Mouse (Mus musculus): ENCODE results near the gene Dnaic1. TPM values are rescaled to one million over a fixed set of nuclear protein-coding genes. Genes with fewer than 3 reads are reported as not detected.

Dnaic1 gene
- polyA plus RNA-seq, 1 experiment: 7.3 TPM

GRCm38 (mm10) chr4:41638186-41638731 is 68.7 kb downstream of the Dnaic1 start:
- H3K36me3 ChIP-seq (ENCODE audit: control insufficient read depth, insufficient read depth, low read length, poor library complexity, severe bottlenecking): no peaks in the 10 kb centered on the region
- H3K4me1 ChIP-seq (ENCODE audit: control insufficient read depth, insufficient read depth, low read length): peaks cover 5% of the 10 kb centered on the region
- H3K27ac ChIP-seq (ENCODE audit: insufficient read depth, low read length): no peak overlapping the region
- no peak overlapping the region for H3K4me3 ChIP-seq (ENCODE audit: low read depth, low read length)
- TF ChIP-seq EP300 (IDR thresholded peaks at IDR 0.05; ENCODE audit: insufficient read depth, low read depth, low read length): no peak
- TF ChIP-seq CTCF (IDR thresholded peaks at IDR 0.05; ENCODE audit: low read depth, low read length): no peak
- TF ChIP-seq POLR2A (IDR thresholded peaks at IDR 0.05; ENCODE audit: insufficient read depth, low read length): no peak
- H3K27me3 ChIP-seq (ENCODE audit: control insufficient read depth, insufficient read depth, low read length, poor library complexity, severe bottlenecking): no peaks in the 10 kb centered on the region
- H3K9ac ChIP-seq (ENCODE audit: low read depth, poor library complexity, severe bottlenecking): no peak overlapping the region
- H3K9me3 ChIP-seq (replicated peaks; ENCODE audit: control insufficient read depth, insufficient read depth, low read length, poor library complexity, severe bottlenecking): no peaks in the 10 kb centered on the region

GRCm38 (mm10) chr4:41638828-41639213 is 69.2 kb downstream of the Dnaic1 start:
- no peaks in the 10 kb centered on the region for H3K9me3 ChIP-seq (replicated peaks; ENCODE audit: control insufficient read depth, insufficient read depth, low read length, poor library complexity, severe bottlenecking)
- no peaks in the 10 kb centered on the region for H3K36me3 ChIP-seq (ENCODE audit: control insufficient read depth, insufficient read depth, low read length, poor library complexity, severe bottlenecking)
- H3K9ac ChIP-seq (ENCODE audit: low read depth, poor library complexity, severe bottlenecking): no peak overlapping the region
- TF ChIP-seq CTCF (IDR thresholded peaks at IDR 0.05; ENCODE audit: low read depth, low read length) (no peak), POLR2A (IDR thresholded peaks at IDR 0.05; ENCODE audit: insufficient read depth, low read length) (no peak), EP300 (IDR thresholded peaks at IDR 0.05; ENCODE audit: insufficient read depth, low read depth, low read length) (no peak)
- no peak overlapping the region for H3K27ac ChIP-seq (ENCODE audit: insufficient read depth, low read length)
- no peak overlapping the region for H3K4me3 ChIP-seq (ENCODE audit: low read depth, low read length)
- H3K27me3 ChIP-seq (ENCODE audit: control insufficient read depth, insufficient read depth, low read length, poor library complexity, severe bottlenecking): no peaks in the 10 kb centered on the region
- peaks cover 5% of the 10 kb centered on the region for H3K4me1 ChIP-seq (ENCODE audit: control insufficient read depth, insufficient read depth, low read length)

GRCm38 (mm10) chr4:41639214-41639841 is 69.8 kb downstream of the Dnaic1 start:
- peaks cover 2% of the 10 kb centered on the region for H3K4me1 ChIP-seq (ENCODE audit: control insufficient read depth, insufficient read depth, low read length)
- H3K36me3 ChIP-seq (ENCODE audit: control insufficient read depth, insufficient read depth, low read length, poor library complexity, severe bottlenecking): no peaks in the 10 kb centered on the region
- H3K27me3 ChIP-seq (ENCODE audit: control insufficient read depth, insufficient read depth, low read length, poor library complexity, severe bottlenecking): no peaks in the 10 kb centered on the region
- TF ChIP-seq EP300 (IDR thresholded peaks at IDR 0.05; ENCODE audit: insufficient read depth, low read depth, low read length) (no peak), CTCF (IDR thresholded peaks at IDR 0.05; ENCODE audit: low read depth, low read length) (no peak), POLR2A (IDR thresholded peaks at IDR 0.05; ENCODE audit: insufficient read depth, low read length) (no peak)
- peak overlapping the region; percentile 69 for H3K4me3 ChIP-seq (ENCODE audit: low read depth, low read length)
- H3K27ac ChIP-seq (ENCODE audit: insufficient read depth, low read length): no peak overlapping the region
- H3K9me3 ChIP-seq (replicated peaks; ENCODE audit: control insufficient read depth, insufficient read depth, low read length, poor library complexity, severe bottlenecking): no peaks in the 10 kb centered on the region
- H3K9ac ChIP-seq (ENCODE audit: low read depth, poor library complexity, severe bottlenecking): peak overlapping the region; percentile 69

DNA sequence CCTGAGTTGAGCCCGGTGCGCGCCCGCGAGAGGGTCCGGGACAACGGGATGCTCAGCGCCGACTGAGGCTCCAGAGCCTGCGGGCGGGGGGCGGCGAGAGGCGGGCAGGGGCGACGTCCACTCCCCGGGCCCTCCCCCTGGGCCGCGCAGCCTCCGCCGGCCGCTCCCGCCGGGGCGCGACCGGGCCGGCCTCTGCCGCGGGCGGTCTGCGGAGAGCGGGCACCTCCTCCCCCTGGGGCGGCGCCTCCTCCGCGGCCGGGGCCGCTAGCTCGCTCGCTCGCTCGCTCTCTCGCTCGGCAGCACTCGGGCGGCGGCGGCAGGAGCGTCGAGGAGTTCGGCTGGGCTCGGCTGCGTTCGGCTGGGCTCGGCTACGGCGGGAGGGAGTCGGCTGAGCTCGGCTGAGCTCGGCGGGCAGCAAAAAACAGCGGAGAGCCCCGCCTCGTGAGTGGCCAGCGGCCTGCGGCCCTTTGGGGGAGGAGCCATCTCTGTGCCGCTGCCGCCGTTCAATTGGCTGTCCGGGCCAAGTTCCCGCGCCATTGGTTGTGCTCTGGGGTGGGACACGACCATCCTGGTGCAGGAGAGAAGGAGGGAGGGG is 70.4 kb downstream of the Dnaic1 start, which contains the start of gene Enho:
Gene Enho (minus strand): TSS at position 412 of the 595 bp plus-strand sequence.
- Histone ChIP-seq H3K27ac (ENCODE audit: insufficient read depth, low read length) (no peak within 1 kb of the TSS), H3K4me1 (ENCODE audit: control insufficient read depth, insufficient read depth, low read length) (peaks cover 2% of the 10 kb centered on the region), H3K4me3 (ENCODE audit: low read depth, low read length) (peak within 1 kb of the TSS; percentile 69), H3K36me3 (ENCODE audit: control insufficient read depth, insufficient read depth, low read length, poor library complexity, severe bottlenecking) (no peaks in the 10 kb centered on the region), H3K9ac (ENCODE audit: low read depth, poor library complexity, severe bottlenecking) (peak within 1 kb of the TSS; percentile 69), H3K27me3 (ENCODE audit: control insufficient read depth, insufficient read depth, low read length, poor library complexity, severe bottlenecking) (no peaks in the 10 kb centered on the region), H3K9me3 (replicated peaks; ENCODE audit: control insufficient read depth, insufficient read depth, low read length, poor library complexity, severe bottlenecking) (no peaks in the 10 kb centered on the region)
- no peak for TF ChIP-seq EP300 (IDR thresholded peaks at IDR 0.05; ENCODE audit: insufficient read depth, low read depth, low read length)
- no peak for TF ChIP-seq CTCF (IDR thresholded peaks at IDR 0.05; ENCODE audit: low read depth, low read length)
- TF ChIP-seq POLR2A (IDR thresholded peaks at IDR 0.05; ENCODE audit: insufficient read depth, low read length): no peak

- H3K27me3 ChIP-seq (ENCODE audit: control insufficient read depth, insufficient read depth, low read length, poor library complexity, severe bottlenecking): no peaks in the 10 kb centered on the region
- no peak overlapping the region for H3K27ac ChIP-seq (ENCODE audit: insufficient read depth, low read length)
- TF ChIP-seq EP300 (IDR thresholded peaks at IDR 0.05; ENCODE audit: insufficient read depth, low read depth, low read length): no peak
- no peak for TF ChIP-seq CTCF (IDR thresholded peaks at IDR 0.05; ENCODE audit: low read depth, low read length)
- TF ChIP-seq POLR2A (IDR thresholded peaks at IDR 0.05; ENCODE audit: insufficient read depth, low read length): no peak
Observed at GRCm38 (mm10) chr4:41641199-41641822, 71.7 kb downstream of the Dnaic1 start.

More at GRCm38 (mm10) chr4:41641199-41641822, 71.7 kb downstream of the Dnaic1 start:
- Histone ChIP-seq H3K9me3 (replicated peaks; ENCODE audit: control insufficient read depth, insufficient read depth, low read length, poor library complexity, severe bottlenecking) (no peaks in the 10 kb centered on the region), H3K4me3 (ENCODE audit: low read depth, low read length) (no peak overlapping the region), H3K36me3 (ENCODE audit: control insufficient read depth, insufficient read depth, low read length, poor library complexity, severe bottlenecking) (no peaks in the 10 kb centered on the region), H3K9ac (ENCODE audit: low read depth, poor library complexity, severe bottlenecking) (no peak overlapping the region), H3K4me1 (ENCODE audit: control insufficient read depth, insufficient read depth, low read length) (peaks cover 2% of the 10 kb centered on the region)

Measured in ES-Bruce4 (cell line).